Mouse (Mus musculus): ENCODE results near the gene Cmip.
"Not testable (repeated sequence)": the region's sequence is repeated elsewhere in the genome, so short reads cannot be mapped to it uniquely, and the experiment has no call there.

Cmip gene

DNA sequence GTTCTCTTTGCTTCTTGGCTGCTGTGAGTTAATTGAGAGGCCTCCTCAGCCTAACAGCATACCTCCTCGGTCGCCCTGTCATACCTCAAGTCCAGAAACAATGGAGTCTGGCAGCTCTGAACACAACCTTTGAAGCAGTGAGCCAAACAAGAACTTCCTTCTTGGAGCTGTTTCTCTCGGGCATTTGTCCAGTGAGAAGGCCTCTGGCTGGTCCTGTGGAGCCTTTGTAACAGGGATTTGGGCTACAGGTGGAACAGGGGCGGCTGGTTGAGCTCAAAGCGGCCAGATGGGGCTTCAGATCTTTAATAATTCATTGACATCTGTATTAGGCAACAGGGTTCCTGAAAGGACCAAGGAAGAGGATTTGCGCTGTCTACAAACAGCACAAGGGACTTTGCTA lies 137.0 kb downstream of the Cmip start:
- DNase-seq = no peak

DNA sequence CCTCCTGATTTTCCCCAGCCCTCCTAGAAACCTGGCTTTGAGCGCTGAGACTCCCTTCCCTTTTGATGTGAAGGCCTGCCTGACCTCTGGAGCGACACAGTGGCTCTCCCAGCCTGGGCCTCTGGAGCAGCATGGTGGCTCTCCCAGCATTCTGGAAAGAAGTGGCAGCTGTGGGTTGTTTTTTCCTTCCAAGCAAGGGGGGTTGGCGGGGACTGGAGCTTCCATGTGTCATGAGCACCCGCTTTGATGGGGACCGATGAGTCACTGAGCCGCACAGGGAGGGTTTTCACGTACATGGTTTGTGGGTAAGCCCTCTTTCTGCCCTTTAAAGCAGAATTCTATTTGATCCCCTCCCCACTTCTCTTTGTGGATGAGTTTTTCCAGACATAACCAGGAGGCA lies 138.2 kb downstream of the Cmip start:
- DNase-seq = peak in 1 of 2 experiments; percentile 39

DNA sequence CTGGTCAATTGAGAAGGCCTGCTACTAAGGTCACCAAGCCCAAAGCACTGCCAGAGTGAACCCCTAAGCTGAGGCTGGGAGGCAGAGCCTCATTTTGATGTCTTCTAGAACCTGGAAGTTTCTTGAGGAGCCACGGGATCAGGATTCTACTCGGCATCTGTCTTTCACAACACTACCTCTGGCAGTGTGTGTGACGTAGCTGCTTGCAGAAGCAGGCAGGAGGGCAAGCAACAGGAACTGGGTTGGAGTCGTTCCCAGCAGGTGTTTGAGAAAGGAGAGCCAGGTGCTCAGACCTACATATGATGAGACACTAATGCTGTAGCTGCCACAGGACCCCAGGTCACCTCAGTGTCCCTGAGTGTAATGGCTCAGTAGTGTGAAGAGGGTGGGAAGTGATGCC lies 140.0 kb downstream of the Cmip start:
- DNase-seq = no peak

DNA sequence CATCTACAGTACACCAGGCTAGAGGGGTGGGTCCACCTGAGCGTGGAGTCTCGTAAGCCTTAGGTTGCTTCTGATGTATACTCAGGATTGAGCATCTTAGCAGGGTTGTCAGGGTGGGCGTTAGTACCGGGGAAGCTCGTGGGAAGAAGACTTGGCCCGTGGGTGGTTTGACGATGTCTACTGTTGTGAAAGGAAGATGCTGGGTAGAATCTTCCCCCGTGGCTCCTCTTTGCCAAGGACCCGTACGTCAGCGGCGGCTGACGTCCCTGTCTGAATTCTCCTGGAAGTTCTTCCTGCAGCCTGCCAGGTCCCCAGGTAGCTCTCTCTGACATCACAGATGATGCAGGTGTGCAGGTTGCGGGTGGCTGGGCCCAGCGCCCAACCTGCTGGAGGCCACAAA lies 140.9 kb downstream of the Cmip start:
- peak in 1 of 2 experiments; percentile 60 for DNase-seq

DNA sequence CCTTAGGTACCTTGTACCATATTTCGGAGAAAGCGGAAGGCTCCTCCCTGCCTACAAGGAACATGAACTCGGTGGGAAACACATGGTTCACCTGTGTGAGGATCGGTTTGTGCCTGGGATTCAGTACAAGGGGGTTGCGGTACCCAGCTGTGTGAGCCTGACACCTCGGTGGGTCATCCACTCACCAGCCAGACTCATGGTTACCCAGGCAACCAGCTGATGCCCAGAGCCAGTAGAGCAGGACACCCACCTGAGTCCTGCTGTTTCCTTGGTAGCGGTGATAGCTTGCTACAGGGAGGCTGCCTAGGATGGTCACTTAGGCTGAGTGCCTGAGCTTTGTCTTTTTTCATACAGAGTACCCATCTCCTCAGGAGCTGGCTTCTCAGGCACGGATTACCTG lies 142.4 kb downstream of the Cmip start:
- DNase-seq = peak; percentile 34 to 58

DNA sequence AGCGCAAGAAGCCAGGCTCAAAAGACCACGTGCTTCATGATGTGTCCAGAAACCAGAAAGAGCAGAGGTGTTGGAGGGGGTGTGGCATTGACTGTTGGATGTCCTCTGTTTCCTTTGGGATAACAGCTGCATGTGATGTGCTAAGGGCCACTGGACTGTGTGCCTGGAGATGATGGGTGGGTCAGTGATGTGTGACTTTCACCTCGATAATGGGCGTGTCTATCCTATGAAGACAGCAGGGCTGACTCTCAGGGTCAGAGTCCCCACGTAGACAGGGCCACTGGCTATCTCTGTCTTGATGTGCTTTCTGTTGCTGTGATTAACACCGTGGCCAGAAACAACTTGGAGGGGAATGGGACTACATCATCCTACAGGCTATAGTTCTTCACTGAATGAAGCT lies 144.0 kb downstream of the Cmip start:
- no peak for DNase-seq

DNA sequence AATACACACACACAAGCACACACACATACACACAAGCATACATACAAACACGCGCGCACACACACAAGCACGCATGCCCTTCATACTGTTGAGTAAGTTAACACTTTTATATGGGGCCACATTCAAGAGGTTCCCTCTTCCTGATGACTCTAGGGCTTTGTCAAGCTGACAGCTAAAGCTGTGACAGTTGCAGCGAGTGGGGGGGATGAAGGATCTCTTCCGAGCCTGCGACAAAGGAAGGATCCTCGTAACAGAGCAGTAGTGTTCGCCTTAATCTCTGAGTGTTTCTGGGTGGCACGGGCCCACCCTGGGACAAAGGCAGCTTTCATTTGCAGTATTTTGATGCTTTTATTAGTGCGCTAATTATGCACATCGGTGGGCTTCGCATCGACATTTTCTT lies 145.0 kb downstream of the Cmip start:
- DNase-seq = no peak

DNA sequence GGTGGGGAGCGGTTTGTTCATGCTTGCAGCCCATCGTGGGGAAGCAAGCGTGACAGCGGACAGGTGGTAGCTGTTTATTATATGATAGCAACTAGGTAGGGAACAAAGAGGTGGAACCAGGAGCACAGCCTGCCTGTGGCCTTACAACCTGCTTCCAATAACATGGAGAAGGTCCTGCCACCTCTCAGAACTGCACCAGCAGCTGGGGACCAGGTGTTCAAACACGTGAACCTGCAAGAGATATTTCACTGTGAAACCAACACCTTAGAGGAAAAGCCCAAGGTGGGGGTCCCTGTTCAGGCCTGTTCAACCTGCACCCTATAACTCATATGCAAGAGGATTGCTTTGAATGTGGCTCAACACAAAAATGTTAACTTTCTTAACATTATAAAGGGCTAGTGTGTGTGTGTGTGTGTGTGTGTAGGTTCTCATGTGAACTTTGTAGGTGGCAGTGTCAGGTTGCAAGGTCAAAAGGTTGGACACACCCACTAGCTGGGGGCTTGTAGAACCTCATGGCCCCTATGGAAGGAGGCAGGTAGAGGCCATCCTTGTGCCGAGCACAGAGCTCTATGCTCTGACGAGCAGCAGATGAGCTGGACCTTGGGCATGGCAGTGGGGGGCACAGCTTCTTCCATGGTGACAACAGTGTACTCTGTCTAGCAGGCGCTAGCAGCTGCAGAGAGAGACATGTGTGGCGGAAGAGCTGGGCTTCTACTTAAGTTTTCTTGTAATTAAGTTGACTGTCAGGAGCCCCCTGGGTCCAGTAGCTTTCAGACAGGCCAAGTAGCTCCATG lies 146.2 kb downstream of the Cmip start:
- no peak for DNase-seq

DNA sequence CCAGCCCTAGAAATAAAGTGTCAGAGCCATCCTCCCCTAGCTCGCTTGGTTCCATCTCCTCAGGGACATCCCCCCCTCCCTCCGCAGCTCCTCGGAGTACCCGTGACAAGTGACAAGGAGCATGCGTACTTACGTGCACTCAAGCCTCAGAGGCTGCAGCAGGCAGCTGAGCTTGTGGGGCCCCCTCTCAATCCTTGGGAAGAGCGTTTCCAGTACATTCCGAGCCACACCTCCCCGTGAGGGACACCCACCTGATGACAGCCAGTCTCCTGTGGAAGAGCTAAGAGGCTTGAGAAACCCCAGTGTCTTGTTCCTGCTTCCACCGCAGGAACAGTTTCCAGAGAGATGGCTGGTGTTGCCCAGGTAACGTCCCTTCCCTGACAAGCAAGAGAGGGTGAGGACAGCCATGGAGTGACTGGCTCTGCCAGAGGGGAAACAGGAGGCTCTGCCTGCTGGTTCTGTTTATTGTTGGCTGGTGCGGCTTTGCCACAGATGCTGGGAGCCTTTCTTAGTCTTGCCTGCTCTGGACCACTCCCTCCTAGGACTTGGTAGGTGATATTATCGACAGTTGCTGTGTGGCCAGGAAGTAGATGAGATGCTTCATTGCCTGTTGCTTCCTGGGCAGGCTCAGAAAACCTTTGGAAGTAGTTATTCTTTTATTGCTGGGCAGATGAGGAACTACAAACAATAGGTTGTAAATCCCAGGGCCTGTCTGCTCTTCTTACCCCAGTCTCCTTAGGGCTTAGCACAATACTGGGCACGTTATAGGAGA lies 147.0 kb downstream of the Cmip start:
- DNase-seq = peak in 1 of 2 experiments; percentile 37

DNA sequence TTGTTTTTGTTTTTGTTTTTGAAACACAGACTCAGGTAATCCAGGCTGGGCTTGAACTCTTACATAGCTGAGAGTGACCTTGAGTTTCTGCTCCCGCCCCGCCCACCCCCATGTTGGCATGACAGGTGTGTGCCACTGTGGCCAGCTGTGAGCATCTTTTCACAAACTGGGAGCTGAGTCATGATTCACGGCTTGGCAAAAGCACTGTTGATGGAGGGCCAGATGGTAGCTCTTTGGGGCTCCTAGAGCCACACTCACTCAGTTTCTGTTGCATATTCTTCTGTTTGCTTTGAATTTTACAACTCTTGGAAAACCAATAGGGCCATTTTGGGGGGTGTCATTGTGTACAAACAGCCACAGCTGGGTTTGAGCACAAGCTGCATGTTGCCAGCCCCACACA lies 149.2 kb downstream of the Cmip start:
- no peak for DNase-seq

DNA sequence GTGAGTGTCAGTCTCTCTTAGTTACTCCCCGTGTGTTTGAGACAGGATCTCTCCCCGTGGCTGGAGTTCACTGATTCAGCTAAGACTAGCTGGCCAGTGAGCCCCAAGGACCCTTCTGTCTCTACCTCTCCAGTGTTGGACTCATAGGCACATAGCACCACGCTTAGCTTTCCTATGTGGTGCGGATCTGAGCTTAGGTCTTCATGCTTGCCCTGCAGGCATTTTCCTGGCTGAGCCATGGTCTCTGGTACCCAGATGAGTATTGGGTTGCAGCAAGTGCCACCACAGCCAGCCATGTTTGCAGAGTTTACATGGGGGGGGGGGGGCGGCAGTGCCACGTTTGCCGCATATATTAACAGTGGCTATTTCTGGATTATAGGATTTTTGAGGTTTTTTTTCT lies 151.8 kb downstream of the Cmip start:
- DNase-seq = no peak

DNA sequence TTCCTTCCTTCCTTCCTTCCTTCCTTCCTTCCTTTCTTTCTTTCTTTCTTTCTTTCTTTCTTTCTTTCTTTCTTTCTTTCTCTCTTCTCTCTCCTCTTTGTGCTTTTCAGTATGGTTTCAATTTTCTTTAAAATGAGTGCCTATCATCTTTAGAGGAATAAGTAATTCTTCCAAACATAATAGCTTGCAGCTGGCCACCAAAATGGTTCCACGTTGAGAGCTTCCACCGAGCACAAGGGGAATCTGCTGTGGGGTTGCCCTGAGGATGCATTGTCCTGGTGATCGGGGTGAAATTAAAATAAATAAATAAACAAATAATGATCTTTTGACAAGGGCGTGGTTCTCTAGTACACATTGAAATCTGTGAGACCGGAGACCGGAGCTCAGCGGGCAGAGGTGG lies 152.2 kb downstream of the Cmip start:
- no peak for DNase-seq

DNA sequence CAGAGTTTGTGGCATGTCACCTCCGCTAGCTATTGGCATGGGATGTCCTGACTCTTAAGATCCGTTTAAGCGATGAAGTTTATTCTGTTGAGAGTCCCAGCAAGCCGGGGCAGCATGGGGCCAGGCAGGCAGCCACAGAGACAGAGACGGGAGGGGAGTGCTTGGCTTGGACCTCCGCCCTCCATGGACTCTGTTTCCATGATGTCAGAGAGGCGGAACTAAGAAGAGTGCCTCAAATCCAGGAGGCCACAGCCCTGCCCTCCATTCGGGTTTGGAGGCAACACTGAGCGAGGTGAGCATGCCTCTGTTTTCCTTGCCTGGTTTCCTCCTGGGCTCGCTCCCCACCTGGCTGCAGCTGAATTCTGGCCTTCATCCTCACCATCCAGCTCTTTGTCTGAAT lies 153.5 kb downstream of the Cmip start:
- peak in 1 of 2 experiments; percentile 53 for DNase-seq

DNA sequence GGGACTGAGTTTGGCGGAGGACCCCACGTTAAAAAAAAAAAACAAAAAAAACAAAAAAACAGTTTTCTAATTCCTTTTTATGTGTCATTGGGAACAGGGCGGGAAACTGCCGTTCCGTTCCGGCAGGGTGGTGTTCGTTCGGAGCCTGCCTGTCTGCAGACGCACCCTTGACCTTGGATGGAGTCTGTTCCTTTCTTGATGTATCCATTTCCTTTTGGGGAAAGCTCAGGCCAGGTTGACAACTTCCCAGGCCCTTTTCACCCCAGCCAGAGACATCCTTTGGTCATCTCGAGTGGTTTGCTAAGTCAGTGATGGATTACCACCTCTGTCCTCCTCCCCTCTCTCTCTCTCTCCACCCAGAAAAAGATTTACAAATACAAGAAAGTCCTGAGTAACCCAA lies 154.0 kb downstream of the Cmip start:
- no peak for DNase-seq

DNA sequence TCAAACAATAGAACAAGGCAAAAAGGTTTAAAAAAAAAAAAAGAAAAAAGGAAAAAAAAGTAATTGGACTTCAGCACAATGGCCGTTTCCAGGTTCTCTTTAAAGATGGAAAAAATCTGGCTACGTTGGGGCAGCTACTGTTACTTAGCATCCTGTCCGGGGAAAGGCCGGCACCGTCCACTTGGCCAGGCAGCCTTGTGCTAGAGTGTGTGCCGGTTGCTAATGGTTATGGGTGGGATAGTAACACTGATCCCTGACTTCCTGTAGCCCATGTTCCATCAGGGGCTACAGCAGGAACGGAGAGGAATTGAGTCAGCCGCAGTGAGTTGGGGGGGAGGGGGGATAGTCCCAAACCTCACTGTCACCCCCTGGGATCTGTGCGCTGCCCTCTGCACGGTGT lies 155.4 kb downstream of the Cmip start:
- DNase-seq = no peak

DNA sequence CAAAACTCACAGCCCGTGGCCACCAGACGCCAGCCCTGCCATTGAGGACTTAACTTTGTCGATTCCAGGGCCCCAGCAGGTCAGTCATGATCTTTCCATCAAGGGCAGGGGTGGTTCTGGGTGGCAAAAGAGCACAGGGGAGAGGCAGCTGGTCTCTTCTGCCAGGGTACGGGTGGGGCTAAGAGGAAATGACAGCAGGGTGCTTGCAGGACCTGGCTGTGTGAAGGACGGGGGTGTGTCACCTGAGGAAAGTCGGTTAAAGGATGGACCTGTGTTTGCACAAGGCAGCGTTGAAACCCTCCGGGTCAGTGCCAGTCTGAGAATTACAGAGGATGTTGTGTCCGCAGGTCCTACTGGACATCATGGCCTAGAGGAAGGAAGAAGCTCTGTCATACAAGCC lies 161.0 kb downstream of the Cmip start:
- no peak for DNase-seq

DNA sequence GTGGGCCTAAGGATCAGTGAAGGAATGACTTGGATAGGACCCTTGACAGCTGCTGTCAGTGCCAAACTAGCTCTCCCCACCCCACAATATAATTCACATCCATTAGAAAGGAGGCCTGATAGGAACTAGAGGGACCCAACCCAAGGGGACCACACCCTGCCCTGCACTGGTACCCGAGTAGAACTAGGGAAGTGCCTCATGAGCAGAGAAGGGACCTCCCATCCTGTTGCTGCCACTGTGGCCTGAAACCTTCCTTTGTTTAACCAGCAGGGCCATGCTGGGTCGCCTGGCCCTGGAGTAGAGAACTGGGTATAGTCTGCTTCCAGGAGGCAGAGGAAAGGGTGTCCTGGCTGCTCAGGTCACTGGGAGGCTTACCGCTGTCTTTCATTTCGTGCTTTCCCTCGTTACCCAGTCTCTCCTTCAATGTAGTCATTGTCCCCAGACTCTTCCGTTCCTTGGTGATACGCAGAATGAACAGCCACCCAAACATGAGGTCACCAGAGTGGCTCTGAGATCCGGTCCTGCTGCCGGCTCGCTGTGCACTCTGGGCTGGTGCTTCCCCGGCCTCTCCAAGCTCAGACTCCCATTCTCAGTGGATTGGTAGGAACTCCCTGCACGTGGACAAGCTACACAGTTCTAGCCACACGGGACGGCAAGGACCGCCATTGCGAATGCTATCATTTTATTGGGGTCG lies 164.1 kb downstream of the Cmip start:
- no peak for DNase-seq

DNA sequence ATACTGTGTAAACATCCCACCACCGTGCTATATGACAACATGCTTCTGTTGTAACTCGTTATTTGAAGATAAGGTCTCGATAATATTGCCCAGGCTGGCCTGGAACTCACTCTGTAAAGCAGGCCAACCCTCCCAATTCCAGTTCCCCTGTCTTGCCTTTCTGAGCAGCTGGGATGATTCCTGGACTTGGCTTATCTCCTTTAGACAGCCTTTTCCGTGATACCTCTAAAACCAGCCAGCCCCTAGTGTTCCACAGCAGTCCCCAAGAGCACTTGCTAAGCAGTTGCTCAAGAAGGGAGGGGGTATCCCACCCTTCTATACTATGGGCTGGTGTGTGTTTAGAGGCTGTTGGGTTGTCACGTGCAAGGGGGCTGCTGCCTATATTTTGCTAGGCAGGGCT lies 165.0 kb downstream of the Cmip start:
- DNase-seq = no peak

DNA sequence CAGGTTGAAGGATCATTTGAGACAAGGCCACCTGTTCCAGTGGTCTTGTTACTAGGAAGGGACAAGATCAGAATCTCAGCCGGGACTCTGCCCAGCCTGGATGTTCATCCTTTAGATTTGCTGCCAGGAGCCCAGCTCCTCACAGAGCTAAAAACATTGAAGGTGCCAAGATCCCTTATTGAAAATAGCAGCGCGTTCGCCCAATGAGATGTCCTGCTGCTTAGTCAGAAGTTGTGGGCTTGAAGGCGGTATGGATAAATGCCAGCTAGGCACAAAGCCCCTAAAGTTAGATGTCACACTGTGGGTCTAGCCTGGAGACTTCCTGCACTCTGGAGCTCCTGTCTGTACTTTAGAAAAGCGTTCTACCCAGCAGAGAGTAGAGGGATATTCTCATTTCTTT lies 165.5 kb downstream of the Cmip start:
- DNase-seq = peak; percentile 46 to 58

DNA sequence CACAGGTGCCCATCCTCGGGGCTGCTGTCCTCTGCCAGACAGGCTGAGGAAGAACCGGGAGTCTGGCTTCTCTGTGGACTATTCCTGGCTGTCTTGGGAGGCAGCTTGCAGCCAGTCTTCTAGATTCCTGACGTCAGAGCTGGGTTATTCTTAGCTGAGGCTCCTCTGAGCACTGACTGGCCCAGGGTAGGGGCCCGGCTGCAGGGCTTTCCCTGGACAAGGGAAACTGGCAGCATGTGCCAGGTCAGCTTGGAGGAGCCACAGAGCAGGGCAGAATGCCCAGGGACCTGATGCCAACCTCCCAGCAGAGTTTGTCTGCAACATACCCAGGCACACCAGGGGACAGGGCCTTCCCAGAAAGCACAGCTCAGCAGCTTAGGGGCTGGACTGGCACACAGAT lies 166.2 kb downstream of the Cmip start:
- DNase-seq = peak; percentile 98 to 99

DNA sequence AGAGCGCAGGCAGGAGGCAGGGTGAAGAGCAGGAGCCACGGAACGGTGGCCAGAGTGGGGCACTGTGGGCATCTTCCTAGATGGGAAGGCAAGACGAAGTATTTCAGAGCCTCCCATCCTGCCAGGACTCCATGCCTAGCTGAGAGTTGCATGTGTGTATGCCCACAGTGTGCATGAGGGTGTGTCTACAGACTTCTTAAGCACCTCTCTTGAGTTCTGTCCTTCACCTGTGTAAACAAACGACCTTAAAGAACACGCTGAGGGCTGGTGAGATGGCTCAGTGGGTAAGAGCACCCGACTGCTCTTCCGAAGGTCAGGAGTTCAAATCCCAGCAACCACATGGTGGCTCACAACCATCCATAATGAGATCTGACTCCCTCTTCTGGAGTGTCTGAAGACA lies 171.0 kb downstream of the Cmip start:
- DNase-seq = not testable (repeated sequence)

DNA sequence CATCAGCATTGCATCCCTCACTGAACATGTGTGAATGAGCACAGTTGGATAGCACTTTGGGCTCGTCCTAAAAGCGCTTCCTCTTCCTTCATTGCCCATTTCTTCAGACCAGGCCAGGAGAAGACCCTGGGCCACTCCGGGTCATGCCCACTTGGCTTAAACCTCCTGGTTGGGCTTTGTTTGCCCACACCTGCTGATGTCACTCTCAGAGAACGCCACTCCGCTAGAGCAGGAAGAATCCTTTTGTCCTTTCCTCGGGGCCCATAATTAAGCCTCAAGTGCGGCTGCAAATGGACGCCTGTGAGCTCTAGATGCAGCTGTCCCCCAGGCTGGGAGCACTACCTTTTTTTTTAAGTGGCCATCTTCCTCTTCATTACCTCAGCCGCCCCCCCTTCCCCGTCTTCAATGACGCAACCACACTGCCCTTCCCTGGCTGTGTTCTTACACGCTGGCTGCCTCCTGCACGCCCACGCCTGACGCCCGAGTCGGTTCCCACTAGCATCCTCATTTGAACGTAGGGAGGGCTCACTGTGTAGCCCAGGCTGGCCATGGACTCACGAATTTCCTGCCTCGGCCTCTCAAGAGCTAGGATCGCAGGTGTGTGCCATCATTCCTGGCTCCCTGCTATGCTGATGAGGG lies 171.8 kb downstream of the Cmip start:
- DNase-seq = no peak

DNA sequence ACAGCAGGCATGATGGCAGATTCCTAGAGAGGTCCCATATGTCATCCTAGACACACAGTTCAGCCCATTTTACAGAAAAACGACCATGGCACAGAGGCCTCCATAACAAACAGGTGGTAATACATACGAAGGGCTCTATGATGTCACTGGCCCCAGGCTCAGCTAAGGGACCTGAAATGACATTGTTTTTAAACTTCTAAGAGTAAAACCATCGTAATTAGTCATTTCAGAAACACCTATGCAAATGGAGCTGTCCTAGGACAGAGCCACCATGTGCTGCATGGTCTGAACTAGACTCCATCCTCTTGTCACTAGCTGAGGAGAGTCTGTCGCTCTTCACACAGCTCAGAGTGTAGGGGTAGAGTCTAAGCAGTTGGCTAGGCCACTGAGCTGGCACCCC lies 173.8 kb downstream of the Cmip start:
- DNase-seq = no peak
